Mouse (Mus musculus) C2C12 (cell line): ENCODE measurements around the gene 9330182L06Rik.

Experiments
- CTCF ChIP-seq: IDR thresholded peaks from one replicate; pipeline ENCODE4 v1.5.1; 2011; ENCODE audit not compliant: control insufficient read depth, insufficient read depth, insufficient read length
- MAX ChIP-seq: IDR thresholded peaks from one replicate; pipeline ENCODE4 v1.6.1; 2011; ENCODE audit warnings: mild to moderate bottlenecking, control low read depth
- MYOG ChIP-seq: IDR thresholded peaks from one replicate; pipeline ENCODE4 v1.6.1; 2011; ENCODE audit not compliant: control insufficient read depth, insufficient read length; ENCODE audit errors: extremely low read depth
- USF1 ChIP-seq: IDR thresholded peaks from one replicate; pipeline ENCODE4 v1.6.1; 2011; ENCODE audit warnings: low read depth, mild to moderate bottlenecking, control low read depth, moderate library complexity

- no peak for TF ChIP-seq CTCF
- no peak for TF ChIP-seq MAX
- TF ChIP-seq USF1: no peak
- TF ChIP-seq MYOG: no peak
Measured at GRCm38 (mm10) chr5:9338756-9339510, 73.0 kb downstream of the 9330182L06Rik start.
